Mouse (Mus musculus) c-Kit-positive CD71-positive TER-119-negative erythroid progenitor cells, embryonic 14.5 days (primary cell): ENCODE measurements around the gene Whrn.

Experiments
- DNase-seq: peaks from one replicate; pipeline ENCODE4 v3.0.0-alpha.2; 2013; ENCODE audit warnings: low read depth

Gene Whrn

DNA sequence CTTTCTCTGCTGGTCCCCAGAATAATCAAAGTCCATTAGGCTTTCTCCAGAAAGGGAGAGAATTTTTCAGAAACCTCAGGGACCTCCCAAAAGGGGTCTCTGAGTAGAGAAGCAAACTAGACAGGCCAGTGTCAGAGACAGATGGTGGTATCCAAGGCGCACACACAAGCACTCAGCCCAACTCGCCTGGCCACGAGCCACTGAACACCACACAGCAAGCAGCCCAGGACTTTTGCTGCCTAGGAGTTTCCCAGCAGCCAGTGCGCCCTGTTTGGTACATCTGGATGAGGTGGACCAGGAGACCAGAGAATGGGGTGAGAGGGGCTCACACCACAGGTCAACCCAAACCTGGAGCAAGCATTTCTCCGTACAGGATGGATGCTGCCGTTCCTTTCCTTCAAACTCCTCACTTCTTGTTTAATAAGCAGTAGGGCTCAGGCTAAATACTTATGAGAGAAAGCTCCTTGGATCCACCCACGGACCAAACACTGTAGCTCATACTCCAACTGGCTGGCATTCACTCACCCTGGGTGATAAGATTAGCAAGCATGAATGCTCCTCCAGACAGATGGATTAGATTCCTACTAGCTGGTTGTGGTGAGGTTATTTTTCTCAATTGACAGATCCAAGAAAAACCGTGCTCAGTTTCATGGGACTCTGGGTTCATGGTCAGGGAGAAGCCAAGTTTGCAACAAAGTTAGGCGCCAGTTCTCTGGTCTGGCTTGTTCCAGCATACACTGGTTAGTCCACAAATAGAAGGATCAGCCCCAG is 2.3 kb downstream of the Whrn start:
- no peak for DNase-seq

DNA sequence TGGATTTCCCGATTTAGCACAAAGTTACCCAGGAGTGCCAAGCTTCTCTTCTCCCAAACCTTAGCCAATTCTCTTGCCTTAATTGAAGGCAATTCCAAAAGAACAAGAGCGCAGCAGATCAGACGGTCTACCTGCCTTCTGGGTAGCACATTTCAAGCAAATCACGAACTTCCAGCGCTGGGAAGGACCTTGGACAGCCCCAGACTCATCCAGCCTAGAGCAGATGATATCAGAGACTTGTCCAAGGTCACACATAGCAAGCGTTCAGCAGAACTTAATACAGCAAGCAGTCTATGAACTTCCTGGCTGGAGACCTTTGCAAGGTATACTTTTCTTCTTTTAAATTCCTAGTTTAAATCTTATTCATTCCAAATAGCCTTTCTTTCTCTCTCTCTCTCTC is 4.3 kb downstream of the Whrn start:
- no peak for DNase-seq

DNA sequence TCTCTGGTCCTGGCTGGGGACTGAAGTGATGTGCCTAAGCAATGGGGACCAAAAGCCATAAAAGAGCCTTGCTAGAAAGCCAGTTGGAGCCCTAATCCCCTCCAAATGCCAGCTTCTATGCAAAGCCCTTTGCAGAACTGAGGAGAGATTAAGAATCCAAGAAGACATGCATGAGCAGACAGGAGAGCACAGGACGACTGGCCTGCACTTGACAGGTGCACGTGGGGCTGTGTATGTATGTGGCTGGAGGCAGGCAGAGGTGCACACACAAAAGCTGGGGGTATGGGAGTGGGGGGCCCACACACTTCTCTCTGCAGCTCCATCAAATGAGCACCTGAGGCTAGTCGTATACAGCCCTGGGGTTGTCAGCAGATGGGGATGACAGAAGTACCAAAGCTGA is 5.6 kb downstream of the Whrn start:
- no peak for DNase-seq

DNA sequence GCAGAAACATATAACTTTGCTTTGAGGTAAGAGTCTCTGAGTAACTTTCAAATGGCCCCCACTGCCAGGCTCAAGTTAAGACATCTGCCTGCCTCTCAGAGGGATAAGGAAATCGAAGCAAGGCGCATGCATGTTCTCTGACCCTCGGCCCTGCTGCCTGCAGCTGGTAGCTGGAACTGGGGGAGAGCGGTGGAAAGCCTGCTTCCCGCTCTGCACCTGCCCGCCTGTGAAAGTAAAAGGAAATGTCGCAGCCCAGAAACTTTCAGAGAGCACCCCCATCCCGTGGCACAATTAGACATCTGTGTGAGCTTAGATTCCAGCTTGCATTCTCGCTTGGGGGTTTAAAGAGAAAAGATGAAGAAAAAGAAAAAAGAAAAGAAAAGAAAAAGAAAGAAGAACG is 6.1 kb downstream of the Whrn start:
- no peak for DNase-seq

DNA sequence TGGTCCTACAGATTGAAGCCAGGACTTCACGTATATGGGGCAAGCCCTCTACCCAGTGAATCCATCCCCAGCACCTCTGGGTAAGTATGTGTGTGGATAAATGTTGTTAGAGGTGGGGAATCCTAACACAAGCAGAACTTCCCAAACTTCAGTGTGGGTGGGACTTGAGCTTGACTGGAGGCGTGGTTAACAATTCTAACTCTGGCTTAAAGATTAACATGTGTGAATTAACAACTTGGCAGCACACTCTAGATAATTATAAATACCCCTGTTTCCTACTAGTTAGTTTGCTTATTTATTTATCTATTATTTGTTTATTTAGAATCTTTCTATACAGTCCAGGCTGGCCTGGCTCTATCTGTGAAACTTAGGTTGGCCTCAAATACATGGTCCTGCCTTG is 7.9 kb downstream of the Whrn start:
- DNase-seq, result no peak

DNA sequence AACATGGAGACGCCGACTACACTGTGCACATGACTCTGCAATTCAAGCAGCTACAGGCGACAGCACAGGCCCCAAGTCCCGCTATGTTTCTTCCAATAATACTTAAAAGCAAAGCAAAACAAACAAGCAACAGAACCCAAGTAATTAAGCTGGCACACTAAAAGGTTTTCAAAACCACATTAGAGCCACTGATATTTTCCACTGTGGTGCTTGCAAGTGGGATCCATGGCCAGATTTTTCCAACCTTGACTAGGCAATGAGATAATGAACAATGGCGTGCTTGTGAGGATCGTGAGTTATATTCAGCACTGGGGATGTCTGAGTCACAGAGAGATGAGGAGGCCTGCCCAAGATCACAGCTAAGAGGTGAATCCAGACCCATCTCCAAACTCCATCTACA is 8.5 kb downstream of the Whrn start:
- DNase-seq, result no peak

DNA sequence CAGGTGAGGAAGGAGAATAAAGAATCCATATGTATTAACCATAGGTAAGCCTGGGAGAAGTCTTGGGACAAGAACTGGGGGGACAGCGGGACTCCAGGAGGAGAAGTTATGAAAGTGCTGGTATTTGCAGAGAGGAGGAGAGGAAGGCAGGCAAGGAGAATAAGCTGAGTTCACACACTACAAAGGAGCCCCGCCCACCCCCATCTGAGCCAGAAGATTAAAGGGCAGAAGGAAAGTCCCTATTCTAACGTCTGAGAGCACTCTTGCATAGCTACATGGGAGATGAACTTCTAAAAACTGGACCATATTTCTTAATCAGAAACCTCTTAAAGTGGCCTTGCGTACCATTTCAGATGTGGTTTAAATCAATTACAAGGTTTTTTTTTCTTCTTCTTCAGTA is 9.3 kb downstream of the Whrn start:
- no peak for DNase-seq

DNA sequence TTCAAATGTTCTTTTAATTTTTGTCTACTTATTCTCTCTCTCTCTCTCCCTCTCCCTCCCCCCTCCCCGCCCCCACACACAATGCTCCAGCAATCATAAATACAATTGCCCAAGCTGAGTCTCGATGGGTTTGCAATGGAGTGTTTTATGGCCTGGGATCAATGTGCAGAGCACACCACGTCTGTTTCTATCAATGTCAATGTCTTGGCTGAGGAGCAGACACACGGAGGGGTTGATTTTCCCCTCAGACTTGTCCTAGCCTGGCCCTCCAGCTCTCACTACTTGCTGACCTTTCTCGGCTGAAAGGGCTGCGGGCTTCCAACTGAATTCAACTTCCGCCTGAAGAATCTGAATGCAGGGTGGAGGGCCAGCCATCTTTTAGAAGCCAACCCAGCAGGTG is 12.1 kb downstream of the Whrn start:
- no peak for DNase-seq

DNA sequence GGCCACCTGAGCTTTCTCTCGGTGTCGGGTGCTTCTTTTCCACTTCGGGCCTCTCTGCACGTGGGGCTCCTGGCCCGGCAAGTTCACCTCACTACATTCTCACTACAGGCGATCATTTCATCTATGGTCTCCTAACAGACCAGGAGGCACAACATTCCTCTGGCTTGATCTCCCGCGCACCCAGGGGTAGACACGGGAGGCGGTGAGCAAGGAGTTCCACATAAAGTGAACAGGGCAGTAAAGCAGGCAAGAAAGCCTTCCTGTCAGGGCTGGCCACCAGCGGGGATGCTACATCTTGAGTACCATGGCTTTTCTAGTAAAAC is 15.0 kb downstream of the Whrn start:
- no peak for DNase-seq

DNA sequence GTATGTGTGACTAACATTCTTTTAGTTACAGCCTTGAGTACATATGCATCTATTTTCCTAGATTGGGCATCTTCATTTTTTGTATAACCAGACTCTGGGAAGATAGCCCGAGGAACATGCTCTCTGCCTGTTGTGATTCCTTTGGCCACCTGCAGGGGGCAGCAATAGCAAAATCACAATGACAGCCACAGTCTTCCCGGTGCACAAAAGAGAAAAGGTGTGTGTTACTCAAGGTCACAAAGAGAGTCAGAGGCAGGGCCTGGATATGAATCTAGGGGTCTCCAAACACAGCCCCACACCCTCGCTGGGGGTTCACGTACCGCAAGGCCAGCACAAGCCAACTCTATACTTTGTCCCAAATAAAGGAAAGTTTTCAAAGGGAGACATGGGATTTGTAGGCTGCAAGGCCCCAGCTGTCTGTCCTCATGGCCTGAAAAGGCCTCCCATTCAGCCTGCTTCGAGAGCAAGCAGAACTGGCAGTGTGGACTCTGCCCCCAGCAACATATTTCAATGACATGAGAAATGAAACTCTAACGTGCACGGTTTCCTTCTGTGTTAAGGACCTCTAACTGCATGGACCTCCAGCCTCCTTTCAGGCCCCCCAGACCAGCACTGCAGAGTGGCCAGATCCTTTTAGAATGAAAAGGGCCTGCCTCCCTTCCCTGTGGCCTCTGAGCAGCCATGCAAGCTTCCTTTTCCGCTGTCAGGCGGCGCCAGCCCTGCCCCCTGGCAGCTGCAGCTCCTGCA is 15.5 kb downstream of the Whrn start:
- DNase-seq, result no peak

DNA sequence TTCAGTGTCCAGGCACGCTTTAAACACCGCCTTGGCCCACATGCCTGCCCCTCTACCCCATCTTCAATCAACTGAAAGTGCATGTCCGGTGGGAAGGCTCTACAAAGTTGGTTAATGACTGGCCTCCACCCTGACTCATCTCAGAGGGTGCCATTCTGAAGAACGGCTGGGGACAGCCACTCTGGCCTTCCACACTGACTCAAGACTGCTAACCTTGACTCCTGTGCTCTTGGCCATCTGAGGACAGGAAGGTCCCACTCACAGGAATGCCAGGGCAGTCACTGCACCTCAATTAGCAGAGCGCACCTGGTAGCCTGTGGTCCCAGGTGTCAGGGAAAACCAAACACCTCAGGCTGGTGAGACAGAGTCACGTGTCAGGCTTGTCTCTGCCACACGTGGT is 17.8 kb downstream of the Whrn start:
- no peak for DNase-seq

DNA sequence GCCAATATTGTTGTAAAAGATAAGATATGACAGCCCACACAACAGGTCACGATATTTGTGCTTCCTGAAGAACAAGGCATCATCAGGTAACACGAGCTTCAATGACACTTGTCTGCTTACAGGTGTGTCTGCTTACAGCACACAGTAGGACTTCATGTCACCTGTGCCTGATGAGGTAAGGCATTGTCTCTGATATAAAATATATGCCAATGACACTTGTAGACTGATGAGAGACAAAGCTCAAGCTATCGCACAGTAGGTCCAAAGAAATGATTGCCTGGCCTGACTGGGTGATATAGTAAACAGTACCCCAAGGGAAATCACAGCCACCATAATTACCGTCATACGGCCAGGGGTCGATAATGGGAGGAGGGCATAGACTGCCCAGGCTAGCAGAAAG is 18.9 kb downstream of the Whrn start:
- no peak for DNase-seq

DNA sequence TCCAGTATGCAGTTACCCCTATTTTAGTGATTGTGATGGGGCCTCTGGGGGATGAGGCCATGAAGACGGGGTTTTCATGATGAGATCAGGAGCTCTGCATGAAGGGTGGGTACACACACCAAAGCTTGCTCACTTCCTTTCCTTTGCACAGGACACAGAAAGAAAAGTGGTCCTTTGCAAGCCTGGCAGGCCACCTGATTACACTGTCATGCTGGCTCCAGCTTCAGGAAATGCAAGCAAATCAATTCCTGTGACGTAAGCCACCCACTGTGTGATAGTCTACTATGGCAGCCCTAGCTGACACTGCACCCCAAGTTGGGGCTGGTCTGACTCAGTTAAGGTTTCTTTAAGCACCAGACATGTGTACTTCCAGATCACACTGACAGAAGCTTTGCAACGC is 20.6 kb downstream of the Whrn start:
- no peak for DNase-seq

DNA sequence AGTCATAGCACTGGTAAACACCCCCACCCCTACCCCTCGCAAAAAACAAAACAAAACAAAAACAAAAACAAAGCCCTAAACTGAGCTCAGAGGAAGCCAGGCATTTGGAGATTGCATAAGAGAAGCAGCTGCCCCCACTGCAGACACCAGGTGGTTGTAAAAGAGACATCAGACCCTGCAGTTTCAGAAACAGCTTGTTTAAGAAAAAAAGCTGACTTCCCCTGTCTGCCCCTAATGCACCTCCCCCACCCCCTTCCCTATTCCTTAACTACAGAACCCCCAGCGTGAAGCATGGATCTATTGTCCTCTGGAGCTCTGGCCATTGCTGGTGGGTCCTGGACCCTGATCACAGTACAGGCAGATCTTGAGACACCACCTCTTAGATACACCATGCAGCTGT is 21.4 kb downstream of the Whrn start:
- DNase-seq, result no peak

DNA sequence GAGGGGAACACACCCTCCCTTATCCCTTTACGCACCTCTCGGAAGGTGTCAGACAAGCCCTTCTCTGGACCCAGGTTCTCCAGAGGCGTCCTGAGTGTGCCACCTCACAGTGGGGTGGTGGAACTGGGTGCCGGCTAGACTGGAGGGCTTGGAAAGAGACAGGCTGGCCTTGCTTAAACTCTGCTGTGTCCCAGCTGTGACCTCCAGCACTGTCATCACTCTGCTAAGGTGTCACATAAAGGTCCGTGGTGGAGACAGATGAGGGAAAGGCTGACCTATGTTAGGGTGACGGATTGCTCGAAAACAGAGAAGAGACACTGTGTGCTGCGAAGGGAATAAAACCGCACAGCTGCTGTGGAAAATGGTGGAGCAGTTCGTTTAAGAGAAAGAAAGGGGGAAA is 28.5 kb downstream of the Whrn start:
- DNase-seq, result no peak

DNA sequence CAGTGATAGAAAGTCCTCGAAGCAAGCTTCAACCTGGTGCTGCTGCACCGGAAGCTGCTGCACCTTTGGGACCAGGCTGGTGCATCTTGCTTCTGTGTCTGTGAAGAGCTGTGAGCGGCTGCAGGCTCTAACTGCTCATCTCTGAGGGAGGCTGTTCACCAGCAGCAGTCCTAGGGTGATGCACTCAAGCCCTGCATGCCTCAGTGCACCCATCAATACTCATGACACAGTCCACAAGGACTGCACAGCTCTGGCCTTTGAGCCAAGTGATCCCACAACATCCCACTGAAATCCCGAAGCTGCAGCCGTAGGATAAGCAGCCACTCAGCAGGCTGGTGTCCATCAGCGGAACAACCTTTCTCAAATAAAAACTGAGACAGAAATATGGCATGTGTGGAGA is 29.6 kb downstream of the Whrn start:
- DNase-seq, result no peak

DNA sequence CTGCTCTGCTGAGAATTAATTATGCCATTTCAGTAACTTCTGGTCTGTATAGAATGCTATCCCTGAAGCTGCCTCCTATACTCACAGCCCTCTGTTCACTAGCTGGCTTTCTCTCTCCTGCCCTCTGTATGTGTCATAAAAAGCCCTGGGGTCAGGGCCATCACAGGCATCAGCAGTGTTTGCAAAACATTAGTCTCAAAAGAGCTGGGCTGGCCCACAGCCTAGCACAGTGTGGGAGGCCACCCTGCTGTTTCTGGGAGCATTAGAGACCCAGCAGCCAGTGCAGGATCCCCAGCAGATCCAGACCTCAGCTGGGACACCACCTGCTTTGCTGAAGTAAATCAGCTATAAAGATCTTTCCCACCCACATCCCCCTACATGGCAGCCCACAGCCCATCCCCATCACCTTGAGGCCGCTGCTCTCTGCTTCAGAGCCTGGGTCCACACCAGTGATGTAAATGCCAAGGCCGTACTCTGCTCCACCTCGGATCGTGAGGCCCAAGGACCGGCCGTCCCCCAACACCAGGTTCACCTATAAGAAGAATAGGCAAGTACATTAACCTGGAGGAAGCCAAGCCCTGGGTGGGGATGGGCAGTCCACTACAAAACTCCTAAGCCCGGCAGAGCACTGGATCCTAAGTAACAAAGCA is 34.8 kb downstream of the Whrn start:
- DNase-seq, result no peak

DNA sequence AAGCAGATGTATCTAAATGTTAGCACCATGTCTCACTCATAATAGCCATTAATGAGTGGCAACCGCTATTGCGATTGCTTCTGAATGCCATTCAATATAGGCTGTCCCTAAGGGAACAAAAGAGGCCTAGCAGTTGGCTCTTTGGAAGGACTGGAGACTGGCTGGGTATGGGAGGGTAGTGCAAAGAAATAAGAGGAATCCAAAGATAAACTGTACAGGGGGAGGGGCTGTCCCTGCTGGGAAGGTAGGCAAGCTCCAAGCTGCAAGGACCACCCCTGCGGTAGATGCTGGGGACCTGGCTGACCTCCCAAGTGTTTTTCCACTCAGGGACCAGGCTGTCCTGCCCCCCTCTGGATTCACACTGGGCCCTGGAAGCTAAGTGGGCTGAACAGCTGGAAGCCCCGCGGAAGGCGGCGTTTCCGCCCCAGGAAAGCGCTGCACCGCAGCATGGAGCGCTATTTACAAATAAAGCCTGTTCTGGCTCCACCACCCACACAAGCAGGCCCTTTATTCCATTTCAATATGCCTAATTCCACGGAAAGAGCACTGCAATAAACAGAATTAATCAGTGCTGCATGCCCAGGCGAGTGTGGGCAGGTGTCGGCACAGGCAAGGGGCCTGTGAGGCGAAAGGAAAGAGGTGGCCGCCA is 36.5 kb downstream of the Whrn start:
- DNase-seq, result no peak

DNA sequence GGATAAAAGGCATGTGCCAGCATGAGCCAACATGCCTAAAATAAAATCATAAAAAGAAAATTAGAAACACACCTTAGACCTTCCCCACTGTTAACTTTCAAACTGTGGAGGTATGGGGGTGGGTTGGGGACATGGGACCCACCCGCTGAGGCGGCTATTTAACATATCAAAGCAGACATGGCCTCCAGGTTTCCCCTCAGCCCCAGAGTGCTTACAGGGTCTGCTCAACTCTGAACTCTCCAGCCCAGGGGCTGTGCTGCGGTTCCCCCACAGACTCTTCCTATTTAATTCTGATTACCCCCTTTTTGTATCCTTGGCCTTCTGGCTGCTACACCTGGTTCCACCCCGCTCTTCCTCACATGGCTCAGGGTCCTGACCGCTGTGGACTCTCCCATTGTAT is 39.2 kb downstream of the Whrn start:
- DNase-seq, result no peak

DNA sequence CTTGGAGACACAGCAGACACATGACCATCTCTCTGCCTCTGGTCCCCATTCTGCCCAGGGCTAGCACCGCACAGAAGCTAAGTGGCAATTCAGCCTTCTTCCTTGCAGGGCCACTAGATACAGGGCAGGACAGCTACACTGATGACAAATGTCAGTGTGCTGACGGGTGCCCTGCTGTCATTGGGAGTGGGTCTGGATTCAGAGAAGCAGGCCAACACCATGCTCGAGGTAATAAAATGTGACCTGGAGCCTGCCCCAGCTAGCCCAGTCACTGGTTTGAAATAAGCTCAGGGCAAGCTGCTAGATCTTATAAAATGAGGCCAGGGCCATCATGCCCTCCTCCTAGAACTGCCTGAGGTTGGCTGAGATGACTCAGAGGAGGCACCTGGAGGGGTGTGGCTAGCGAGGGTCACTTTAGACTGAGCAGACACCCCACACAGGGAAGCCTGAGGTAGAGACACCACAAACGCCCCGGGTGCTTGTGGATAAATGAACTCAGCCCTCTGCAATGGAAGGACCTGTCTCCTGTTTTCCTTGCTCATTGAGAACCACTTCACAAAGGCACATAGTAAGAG is 41.8 kb downstream of the Whrn start:
- no peak for DNase-seq

DNA sequence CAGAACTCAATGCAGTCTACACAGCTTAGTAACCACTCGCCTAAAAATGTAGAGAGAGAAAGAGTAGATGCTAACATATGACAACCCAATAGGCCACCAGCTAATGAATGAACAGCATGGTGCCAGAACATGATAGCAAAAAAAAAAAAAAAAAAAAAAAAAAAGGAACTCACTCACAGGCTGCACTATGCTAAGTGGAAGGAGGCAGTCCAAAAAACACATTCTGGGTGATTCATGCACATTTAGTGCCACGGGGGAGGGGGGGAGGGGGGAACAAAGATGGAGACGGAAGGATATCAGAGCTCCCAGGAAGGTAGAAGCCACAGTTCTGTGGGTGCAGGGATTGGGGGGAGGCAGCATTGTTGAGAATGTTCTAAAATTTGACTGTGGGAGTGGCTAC is 43.2 kb downstream of the Whrn start:
- DNase-seq, result no peak

DNA sequence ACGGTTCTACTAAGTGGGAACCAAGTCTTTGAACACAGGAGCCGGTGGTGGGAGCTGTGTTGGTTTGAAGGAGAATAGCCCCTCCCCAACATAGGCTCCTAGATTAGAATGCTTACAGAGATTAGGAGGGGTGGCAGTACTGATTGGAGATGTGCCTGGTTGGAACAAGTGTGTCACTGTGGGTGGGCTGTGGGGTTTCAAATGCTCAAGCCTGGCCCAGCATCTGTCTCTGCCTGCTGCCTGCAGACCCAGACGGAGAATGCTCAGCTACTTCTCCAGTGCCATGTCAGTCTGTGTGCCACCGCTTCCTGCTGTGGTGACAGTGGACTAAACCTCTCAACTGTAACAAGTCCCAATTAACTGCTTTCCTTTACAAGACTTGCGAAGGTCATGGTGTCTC is 45.2 kb downstream of the Whrn start:
- no peak for DNase-seq
